Mouse (Mus musculus): ENCODE measurements around the gene Zfp27.

GRCm38 (mm10) chr7:29880916-29881315, 25.5 kb downstream of the Zfp27 start:
- TF ChIP-seq CTCF (IDR thresholded peaks at IDR 0.05; ENCODE audit: low read depth) (no peak), EP300 (IDR thresholded peaks at IDR 0.05; ENCODE audit: low read depth) (no peak)

All from heart, postnatal 0 days (tissue).